Mouse (Mus musculus) spleen, postnatal 4 days (tissue): ENCODE data around the gene Spata13.
A peak's percentile ranks its signal among the peaks of the same experiment; 100 is the strongest.

Experiments used
- DNase-seq, 2 experiments: peaks; one replicate each; pipeline ENCODE4 v3.0.0; 2022; ENCODE audit warnings: low spot score in 2 of 2

The Spata13 gene

GRCm38 (mm10) chr14:60676625-60677314, 43.0 kb downstream of the Spata13 start:
- DNase-seq, result no peak

GRCm38 (mm10) chr14:60682361-60683023, 48.7 kb downstream of the Spata13 start:
- no peak for DNase-seq

GRCm38 (mm10) chr14:60683989-60684388, 50.2 kb downstream of the Spata13 start:
- DNase-seq, result no peak

GRCm38 (mm10) chr14:60686733-60687132, 52.9 kb downstream of the Spata13 start:
- no peak for DNase-seq

GRCm38 (mm10) chr14:60687241-60687640, 53.4 kb downstream of the Spata13 start:
- DNase-seq, result no peak

- peak; percentile 60 to 80 for DNase-seq
Measured at GRCm38 (mm10) chr14:60688509-60689205, 54.9 kb downstream of the Spata13 start.

- no peak for DNase-seq
Measured at GRCm38 (mm10) chr14:60689768-60690167, 56.0 kb downstream of the Spata13 start.

- DNase-seq, result no peak
Measured at GRCm38 (mm10) chr14:60690631-60691030, 56.8 kb downstream of the Spata13 start.

- DNase-seq, result no peak
Measured at GRCm38 (mm10) chr14:60693122-60693536, 59.3 kb downstream of the Spata13 start.

- no peak for DNase-seq
Measured at GRCm38 (mm10) chr14:60693666-60694065, 59.9 kb downstream of the Spata13 start.

- DNase-seq, result peak; percentile 69 to 83
Measured at GRCm38 (mm10) chr14:60694215-60694997, 60.6 kb downstream of the Spata13 start.

GRCm38 (mm10) chr14:60697351-60697750, 63.5 kb downstream of the Spata13 start:
- no peak for DNase-seq

GRCm38 (mm10) chr14:60698980-60699379, 65.2 kb downstream of the Spata13 start:
- no peak for DNase-seq

- DNase-seq, result no peak
Measured at GRCm38 (mm10) chr14:60702377-60703140, 68.8 kb downstream of the Spata13 start.

- DNase-seq, result no peak
Measured at GRCm38 (mm10) chr14:60704510-60704909, 70.7 kb downstream of the Spata13 start.

- DNase-seq, result peak in 1 of 2 experiments; percentile 29
Measured at GRCm38 (mm10) chr14:60704961-60705360, 71.2 kb downstream of the Spata13 start.

- DNase-seq, result peak; percentile 37 to 74
Measured at GRCm38 (mm10) chr14:60709192-60709591, 75.4 kb downstream of the Spata13 start.

- no peak for DNase-seq
Measured at GRCm38 (mm10) chr14:60709749-60710148, 75.9 kb downstream of the Spata13 start.

- no peak for DNase-seq
Measured at GRCm38 (mm10) chr14:60711161-60711560, 77.4 kb downstream of the Spata13 start.

GRCm38 (mm10) chr14:60711590-60712288, 77.9 kb downstream of the Spata13 start:
- DNase-seq, result no peak
